Mouse (Mus musculus) mouse embryonic stem cell (cell line): ENCODE results near the gene Iqcf5.

Experiments used
- in situ Hi-C, 2 experiments: fragments of 300-500 bp; cut with MboI; formaldehyde crosslinking; loops; 1 replicate in 1 of 2; 3 replicates in 1 of 2; pipeline ENCODE4 v1.14.3; 2019 to 2020; ENCODE audit warnings: low sequenced_read_pairs in 2 of 2, low pct_unique_long_range_greater_than_20kb in 1 of 2, mixed read lengths in 1 of 2; ENCODE audit not compliant: unreplicated experiment in 1 of 2

The Iqcf5 gene

GRCm38 (mm10) chr9:106514273-106514672 is at the start of gene Iqcf5:
TSS of gene Iqcf5 (plus strand) at chr9:106514573.
- in situ Hi-C loops, result no loop called here

- in situ Hi-C loops, result no loop called here
Observed at GRCm38 (mm10) chr9:106464751-106465541, 49.4 kb upstream of the Iqcf5 start.

- in situ Hi-C loops, result no loop called here
Observed at GRCm38 (mm10) chr9:106465571-106466200, 48.7 kb upstream of the Iqcf5 start, which contains the start of gene Gpr62. TSS of gene Gpr62 (minus strand) at chr9:106465938.

- in situ Hi-C loops, result no loop called here
Observed at GRCm38 (mm10) chr9:106466721-106467120, 47.7 kb upstream of the Iqcf5 start.

- in situ Hi-C loops, result no loop called here
Observed at GRCm38 (mm10) chr9:106467746-106468145, 46.6 kb upstream of the Iqcf5 start.

GRCm38 (mm10) chr9:106469317-106469716 is 45.1 kb upstream of the Iqcf5 start:
- in situ Hi-C loops, result no loop called here

GRCm38 (mm10) chr9:106469776-106470175 is 44.6 kb upstream of the Iqcf5 start:
- in situ Hi-C loops, result no loop called here

- in situ Hi-C loops, result no loop called here
Observed at GRCm38 (mm10) chr9:106470991-106471750, 43.2 kb upstream of the Iqcf5 start.

GRCm38 (mm10) chr9:106471892-106472291 is 42.5 kb upstream of the Iqcf5 start:
- in situ Hi-C loops, result no loop called here

GRCm38 (mm10) chr9:106472321-106472720 is 42.1 kb upstream of the Iqcf5 start:
- in situ Hi-C loops, result no loop called here

GRCm38 (mm10) chr9:106473081-106473752 is 41.2 kb upstream of the Iqcf5 start:
- in situ Hi-C loops, result no loop called here

- in situ Hi-C loops, result no loop called here
Observed at GRCm38 (mm10) chr9:106473753-106474105, 40.6 kb upstream of the Iqcf5 start.

- in situ Hi-C loops, result no loop called here
Observed at GRCm38 (mm10) chr9:106474456-106474855, 39.9 kb upstream of the Iqcf5 start.

- in situ Hi-C loops, result no loop called here
Observed at GRCm38 (mm10) chr9:106475046-106475445, 39.3 kb upstream of the Iqcf5 start.

- in situ Hi-C loops, result no loop called here
Observed at GRCm38 (mm10) chr9:106475663-106476001, 38.7 kb upstream of the Iqcf5 start, which contains the start of gene Rrp9. TSS of gene Rrp9 (plus strand) at chr9:106475963.

GRCm38 (mm10) chr9:106476002-106476923 is 38.1 kb upstream of the Iqcf5 start:
- in situ Hi-C loops, result no loop called here

GRCm38 (mm10) chr9:106476924-106477484 is 37.4 kb upstream of the Iqcf5 start, which contains the start of gene Parp3:
TSS of gene Parp3 (minus strand) at chr9:106476949.
- in situ Hi-C loops, result no loop called here
